In genomic region chr12:58267779-58268178, GRCm38 (mm10) we compare ENCODE assay signal across 8 mouse cellular contexts. TPM values are rescaled to one million over a fixed set of nuclear protein-coding genes. Genes with fewer than 3 reads are reported as not detected.
A peak's percentile ranks its signal among the peaks of the same experiment; 100 is the strongest.
DNase-seq lines count a peak whose midpoint lies in the region; ATAC-seq and TF ChIP-seq lines count a peak whose summit lies in the region.

No protein-coding gene starts in this region.

- peaks cover 10% of the 10 kb centered on the region; the same call in 1 of the 2 replicates for H3K27me3 ChIP-seq in erythroblast, embryonic 14.5 days (ENCODE audit: control insufficient read depth)
- no peaks in the 10 kb centered on the region for H3K27me3 ChIP-seq in ES-Bruce4 (ENCODE audit: control insufficient read depth, insufficient read depth, low read length, poor library complexity, severe bottlenecking)
- H3K27me3 ChIP-seq in heart, embryonic 15.5 days: no peaks in the 10 kb centered on the region
- 0 out of 2 replicates have a peak, but pooled peaks cover 11% of the 10 kb centered on the region for H3K27me3 ChIP-seq in liver, embryonic 15.5 days

- no peak for TF ChIP-seq POLR2A in ES-Bruce4 (IDR thresholded peaks at IDR 0.05; ENCODE audit: insufficient read depth, low read length)

- peak overlapping the region; percentile 18 for H3K4me3 ChIP-seq in erythroblast, embryonic 14.5 days (replicated peaks)
- peak overlapping the region; percentile 48 for H3K4me3 ChIP-seq in ES-Bruce4 (ENCODE audit: low read depth, low read length)
- H3K4me3 ChIP-seq in heart, embryonic 15.5 days: peak overlapping the region; percentile 51
- H3K4me3 ChIP-seq in liver, embryonic 15.5 days (replicated peaks): peak overlapping the region; percentile 24

- 32% methylated on average over 8 of the region's 8 CpGs for WGBS in heart, embryonic 15.5 days
- WGBS in liver, embryonic 15.5 days (ENCODE audit: insufficient replicate concordance): 14% methylated on average over 8 of the region's 8 CpGs

- no peak overlapping the region for H3K27ac ChIP-seq in ES-Bruce4 (ENCODE audit: insufficient read depth, low read length)
- peak overlapping the region; percentile 83 for H3K27ac ChIP-seq in heart, embryonic 15.5 days
- no peak overlapping the region for H3K27ac ChIP-seq in liver, embryonic 15.5 days (replicated peaks)

- TF ChIP-seq EP300 in ES-Bruce4 (IDR thresholded peaks at IDR 0.05; ENCODE audit: insufficient read depth, low read depth, low read length): no peak

- no peak overlapping the region for H3K9ac ChIP-seq in ES-Bruce4 (ENCODE audit: low read depth, poor library complexity, severe bottlenecking)
- H3K9ac ChIP-seq in heart, embryonic 15.5 days: peak overlapping the region; percentile 54
- H3K9ac ChIP-seq in liver, embryonic 15.5 days: no peak overlapping the region

- TF ChIP-seq CTCF in ES-Bruce4 (IDR thresholded peaks at IDR 0.05; ENCODE audit: low read depth, low read length): no peak

- no peaks in the 10 kb centered on the region for H3K9me3 ChIP-seq in erythroblast, embryonic 14.5 days (ENCODE audit: control insufficient read depth, low read length)
- H3K9me3 ChIP-seq in ES-Bruce4 (replicated peaks; ENCODE audit: control insufficient read depth, insufficient read depth, low read length, poor library complexity, severe bottlenecking): no peaks in the 10 kb centered on the region
- no peaks in the 10 kb centered on the region for H3K9me3 ChIP-seq in heart, embryonic 15.5 days (replicated peaks)
- H3K9me3 ChIP-seq in liver, embryonic 15.5 days (replicated peaks): no peaks in the 10 kb centered on the region

- no peaks in the 10 kb centered on the region for H3K36me3 ChIP-seq in erythroblast, embryonic 14.5 days (ENCODE audit: control insufficient read depth)
- no peaks in the 10 kb centered on the region for H3K36me3 ChIP-seq in ES-Bruce4 (ENCODE audit: control insufficient read depth, insufficient read depth, low read length, poor library complexity, severe bottlenecking)
- no peaks in the 10 kb centered on the region for H3K36me3 ChIP-seq in heart, embryonic 15.5 days
- H3K36me3 ChIP-seq in liver, embryonic 15.5 days (replicated peaks): no peaks in the 10 kb centered on the region

- H3K4me1 ChIP-seq in erythroblast, embryonic 14.5 days (ENCODE audit: control insufficient read depth): no peaks in the 10 kb centered on the region
- no peaks in the 10 kb centered on the region for H3K4me1 ChIP-seq in ES-Bruce4 (ENCODE audit: control insufficient read depth, insufficient read depth, low read length)
- peaks cover 6% of the 10 kb centered on the region for H3K4me1 ChIP-seq in heart, embryonic 15.5 days (replicated peaks)
- H3K4me1 ChIP-seq in liver, embryonic 15.5 days (replicated peaks): no peaks in the 10 kb centered on the region; the same call in 1 of the 2 replicates

- no peak for ATAC-seq in erythroblast, adult 5-6 weeks (replicated peaks; ENCODE audit: low FRiP score, poor library complexity, severe bottlenecking)
- ATAC-seq in heart, embryonic 15.5 days (replicated peaks; ENCODE audit: insufficient number of reproducible peaks, insufficient read depth, low FRiP score, low read depth): no peak
- ATAC-seq in liver, embryonic 15.5 days (ENCODE audit: insufficient read depth): no peak

- no peak for DNase-seq in thymus, postnatal 10 days (ENCODE audit: low spot score in 2 of 2)
- DNase-seq in adrenal gland, postnatal 4 days (ENCODE audit: low spot score in 2 of 2): no peak
- DNase-seq in cerebellum, adult 9-10 months: no peak

- peak overlapping the region; percentile 71 for H3K4me2 ChIP-seq in heart, embryonic 15.5 days
- peak overlapping the region; percentile 41; the same call in 1 of the 2 replicates for H3K4me2 ChIP-seq in liver, embryonic 15.5 days

RNA-seq across cellular contexts. Expression of gene Clec14a, which starts 1.3 kb away (rescaled TPM):
- polyA plus RNA-seq in erythroblast, embryonic 14.5 days (2012): 0.01 TPM in 2 replicates
- not detected in 2 replicates for total RNA-seq in erythroblast, adult 5-6 weeks (2015; ENCODE audit: low replicate concordance)
- not detected in 2 replicates for total RNA-seq in erythroblast, adult 5-6 weeks (2017; ENCODE audit: low replicate concordance)
- not detected in 2 replicates for polyA plus RNA-seq in ES-Bruce4 (2011; ENCODE audit: insufficient read depth, insufficient read length, low read depth, missing spikeins)
- 17.9 and 18.6 TPM in 2 replicates for polyA plus RNA-seq in heart, embryonic 15.5 days (2015; fragmentation: Nextera tagmentation; extraction: Ambion mirVana)
- 6.0 and 6.1 TPM in 2 replicates for polyA plus RNA-seq in liver, embryonic 15.5 days (2015; fragmentation: Nextera tagmentation; extraction: Ambion mirVana)
- total RNA-seq in adrenal gland, postnatal 4 days (2021): 10 to 100 TPM; 15.8 to 17.9 TPM

RNA-seq across cellular contexts. Expression of gene Sstr1, which starts 56.2 kb away (rescaled TPM):
- polyA plus RNA-seq in erythroblast, embryonic 14.5 days (2012): not detected in 2 replicates
- not detected in 2 replicates for total RNA-seq in erythroblast, adult 5-6 weeks (2015; ENCODE audit: low replicate concordance)
- not detected in 2 replicates for total RNA-seq in erythroblast, adult 5-6 weeks (2017; ENCODE audit: low replicate concordance)
- polyA plus RNA-seq in ES-Bruce4 (2011; ENCODE audit: insufficient read depth, insufficient read length, low read depth, missing spikeins): not detected in 2 replicates
- 0.11 and 0.44 TPM in 2 replicates for polyA plus RNA-seq in heart, embryonic 15.5 days (2015; fragmentation: Nextera tagmentation; extraction: Ambion mirVana)
- polyA plus RNA-seq in liver, embryonic 15.5 days (2015; fragmentation: Nextera tagmentation; extraction: Ambion mirVana): not detected in 2 replicates
- total RNA-seq in adrenal gland, postnatal 4 days (2021): under 1 TPM; 0.34 to 0.56 TPM
